Mouse (Mus musculus): Measurements from ENCODE around the gene Haspin. TPM values are rescaled to one million over a fixed set of nuclear protein-coding genes. Genes with fewer than 3 reads are reported as not detected.
A peak's percentile ranks its signal among the peaks of the same experiment; 100 is the strongest.

Haspin gene
- polyA plus RNA-seq, 1 experiment: not detected

DNA sequence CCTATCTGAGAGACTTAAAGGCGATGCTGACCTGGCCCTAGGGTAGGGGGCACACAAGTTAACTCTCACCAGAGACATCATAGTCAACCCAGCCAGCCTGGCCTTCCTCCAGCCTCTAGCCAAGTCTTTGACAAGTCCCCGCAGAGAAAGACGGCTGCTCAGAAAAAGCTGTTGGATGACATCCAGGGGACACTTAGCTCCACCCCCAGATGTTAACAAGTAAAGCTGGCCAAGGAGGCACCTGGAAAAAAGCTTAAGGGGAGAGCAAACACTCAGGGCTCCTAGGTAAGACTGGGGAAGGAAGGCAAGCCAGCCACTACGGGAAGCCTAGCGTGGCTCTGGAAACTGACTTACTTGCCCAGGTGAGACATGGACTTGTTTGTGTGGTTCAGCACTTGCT, 34.1 kb upstream of the Haspin start:
- Histone ChIP-seq H3K4me1 (ENCODE audit: control insufficient read depth, insufficient read depth, low read length) (peaks cover 5% of the 10 kb centered on the region; the same call in 1 of the 2 replicates), H3K27ac (ENCODE audit: insufficient read depth, low read depth, low read length) (no peak overlapping the region), H3K4me3 (ENCODE audit: insufficient read depth, low read depth, low read length) (no peak overlapping the region)
- TF ChIP-seq CTCF (IDR thresholded peaks at IDR 0.05; ENCODE audit: insufficient read depth, low read depth, low read length) (no peak), POLR2A (IDR thresholded peaks at IDR 0.05; ENCODE audit: insufficient read depth, low read depth, low read length) (no peak)
- WGBS: 50% methylated on average over 5 of the region's 5 CpGs

DNA sequence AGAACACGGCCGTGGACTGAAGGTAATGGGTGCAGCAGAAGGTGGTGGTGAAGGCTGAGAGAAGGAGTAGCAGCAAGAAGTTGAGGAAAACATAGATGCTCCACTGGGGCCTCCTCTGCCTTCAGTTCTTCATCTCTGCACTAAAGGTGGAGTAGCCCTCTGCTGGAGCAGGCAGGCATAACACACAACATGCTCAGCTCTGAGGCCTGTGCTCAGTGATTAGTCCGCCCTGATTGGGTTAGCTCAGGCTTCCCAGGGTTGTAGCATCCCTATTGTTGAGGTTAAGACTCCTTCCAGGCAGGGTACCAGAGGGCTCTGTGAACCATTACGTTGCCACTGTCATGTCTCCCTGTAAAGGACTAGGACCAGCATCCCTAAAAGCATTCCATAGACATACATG, 31.1 kb upstream of the Haspin start:
- TF ChIP-seq CTCF (IDR thresholded peaks at IDR 0.05; ENCODE audit: insufficient read depth, low read depth, low read length): no peak
- TF ChIP-seq POLR2A (IDR thresholded peaks at IDR 0.05; ENCODE audit: insufficient read depth, low read depth, low read length): no peak
- WGBS: 57% methylated on average over 4 of the region's 4 CpGs
- H3K4me3 ChIP-seq (ENCODE audit: insufficient read depth, low read depth, low read length): no peak overlapping the region
- peaks cover 7% of the 10 kb centered on the region; the same call in 1 of the 2 replicates for H3K4me1 ChIP-seq (ENCODE audit: control insufficient read depth, insufficient read depth, low read length)
- H3K27ac ChIP-seq (ENCODE audit: insufficient read depth, low read depth, low read length): no peak overlapping the region

DNA sequence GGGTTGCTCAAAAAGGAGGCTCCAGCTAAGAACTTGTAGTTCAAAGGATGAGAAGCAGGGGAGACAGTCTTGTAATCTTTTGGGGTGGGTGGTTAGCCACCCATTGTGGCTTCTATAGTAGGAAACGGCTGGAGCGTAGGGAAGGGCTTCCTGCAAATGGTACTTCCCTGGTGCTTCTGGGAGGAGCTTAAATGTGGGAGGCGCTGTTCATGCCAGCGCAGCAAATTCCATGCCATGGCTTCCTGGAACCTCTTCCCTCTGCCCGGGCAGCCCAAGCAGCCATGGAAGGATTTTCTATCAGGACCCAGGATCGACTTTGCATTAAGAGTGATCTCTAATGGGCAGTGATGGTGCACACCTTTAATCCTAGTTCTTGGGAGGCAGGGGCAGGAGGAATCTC, 30.5 kb upstream of the Haspin start:
- peaks cover 7% of the 10 kb centered on the region; the same call in 1 of the 2 replicates for H3K4me1 ChIP-seq (ENCODE audit: control insufficient read depth, insufficient read depth, low read length)
- no peak overlapping the region for H3K27ac ChIP-seq (ENCODE audit: insufficient read depth, low read depth, low read length)
- H3K4me3 ChIP-seq (ENCODE audit: insufficient read depth, low read depth, low read length): no peak overlapping the region
- TF ChIP-seq CTCF (IDR thresholded peaks at IDR 0.05; ENCODE audit: insufficient read depth, low read depth, low read length) (no peak), POLR2A (IDR thresholded peaks at IDR 0.05; ENCODE audit: insufficient read depth, low read depth, low read length) (no peak)
- WGBS: 71% methylated on average over 6 of the region's 6 CpGs

DNA sequence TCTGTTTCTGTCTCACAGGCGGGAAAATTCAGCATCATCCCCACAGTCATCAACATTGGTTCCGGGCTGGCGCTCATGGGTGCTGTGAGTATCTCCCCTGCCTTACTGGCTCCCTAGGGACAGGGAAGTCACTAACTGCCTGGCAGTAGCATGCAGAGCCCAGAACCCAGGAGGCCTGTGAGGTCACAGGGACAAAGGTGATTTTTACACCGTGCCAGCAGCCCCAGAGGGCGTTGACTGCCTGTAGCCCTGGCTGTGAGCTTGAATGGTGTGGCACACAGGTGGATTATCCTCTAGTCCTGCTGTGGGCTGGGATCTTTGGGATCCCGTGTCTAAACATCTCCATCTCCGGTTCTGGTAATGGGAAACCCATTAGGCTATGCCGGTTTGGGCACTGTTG, 30.0 kb upstream of the Haspin start:
- 77% methylated on average over 8 of the region's 8 CpGs for WGBS
- Histone ChIP-seq H3K4me3 (ENCODE audit: insufficient read depth, low read depth, low read length) (no peak overlapping the region), H3K4me1 (ENCODE audit: control insufficient read depth, insufficient read depth, low read length) (peaks cover 7% of the 10 kb centered on the region; the same call in 1 of the 2 replicates), H3K27ac (ENCODE audit: insufficient read depth, low read depth, low read length) (no peak overlapping the region)
- TF ChIP-seq POLR2A (IDR thresholded peaks at IDR 0.05; ENCODE audit: insufficient read depth, low read depth, low read length) (no peak), CTCF (IDR thresholded peaks at IDR 0.05; ENCODE audit: insufficient read depth, low read depth, low read length) (no peak)

DNA sequence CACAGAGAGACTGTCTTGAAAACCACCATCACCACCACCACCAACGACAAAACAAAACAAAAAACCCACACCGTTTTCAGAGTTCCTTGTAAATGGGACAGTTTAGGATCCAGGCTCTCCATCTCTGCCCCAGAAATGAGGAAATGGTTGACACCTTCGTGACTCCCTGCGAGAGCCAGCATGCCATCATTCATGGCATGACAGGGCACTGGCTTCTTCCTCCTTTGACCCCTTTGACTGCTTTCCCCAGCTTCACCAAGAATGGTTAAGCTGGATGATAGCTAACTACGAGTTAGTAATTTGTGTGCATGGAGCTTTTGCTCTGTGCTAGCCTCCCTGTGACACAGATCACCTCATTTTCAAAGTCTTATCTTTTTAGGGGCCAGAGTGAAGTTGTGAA, 24.2 kb upstream of the Haspin start:
- TF ChIP-seq POLR2A (IDR thresholded peaks at IDR 0.05; ENCODE audit: insufficient read depth, low read depth, low read length) (no peak), CTCF (IDR thresholded peaks at IDR 0.05; ENCODE audit: insufficient read depth, low read depth, low read length) (no peak)
- H3K4me1 ChIP-seq (ENCODE audit: control insufficient read depth, insufficient read depth, low read length): peaks cover 16% of the 10 kb centered on the region
- no peak overlapping the region for H3K27ac ChIP-seq (ENCODE audit: insufficient read depth, low read depth, low read length)
- no peak overlapping the region for H3K4me3 ChIP-seq (ENCODE audit: insufficient read depth, low read depth, low read length)
- 80% methylated on average over 5 of the region's 5 CpGs for WGBS

DNA sequence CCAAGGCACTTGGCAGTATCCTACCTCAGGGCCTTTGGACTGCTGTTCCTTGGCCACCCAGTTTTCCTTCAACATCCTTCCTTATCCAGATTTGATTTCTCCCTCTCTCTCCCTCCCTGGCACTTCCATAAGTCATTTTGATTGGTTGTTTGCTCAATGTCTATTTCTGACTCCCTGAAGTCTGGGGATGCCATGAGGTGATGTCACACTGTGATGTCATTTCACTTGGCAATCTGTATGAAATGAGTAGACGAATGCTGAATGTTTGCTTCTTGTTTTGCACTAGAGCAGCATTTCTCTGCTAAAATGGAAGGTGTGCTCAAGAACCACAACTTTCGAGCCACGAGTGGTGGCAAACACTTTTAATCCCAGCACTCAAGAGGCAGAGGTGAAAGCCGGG, 23.5 kb upstream of the Haspin start:
- TF ChIP-seq POLR2A (IDR thresholded peaks at IDR 0.05; ENCODE audit: insufficient read depth, low read depth, low read length) (no peak), CTCF (IDR thresholded peaks at IDR 0.05; ENCODE audit: insufficient read depth, low read depth, low read length) (no peak)
- Histone ChIP-seq H3K27ac (ENCODE audit: insufficient read depth, low read depth, low read length) (no peak overlapping the region), H3K4me1 (ENCODE audit: control insufficient read depth, insufficient read depth, low read length) (peaks cover 12% of the 10 kb centered on the region), H3K4me3 (ENCODE audit: insufficient read depth, low read depth, low read length) (no peak overlapping the region)
- WGBS: 90% methylated on average over 4 of the region's 4 CpGs

DNA sequence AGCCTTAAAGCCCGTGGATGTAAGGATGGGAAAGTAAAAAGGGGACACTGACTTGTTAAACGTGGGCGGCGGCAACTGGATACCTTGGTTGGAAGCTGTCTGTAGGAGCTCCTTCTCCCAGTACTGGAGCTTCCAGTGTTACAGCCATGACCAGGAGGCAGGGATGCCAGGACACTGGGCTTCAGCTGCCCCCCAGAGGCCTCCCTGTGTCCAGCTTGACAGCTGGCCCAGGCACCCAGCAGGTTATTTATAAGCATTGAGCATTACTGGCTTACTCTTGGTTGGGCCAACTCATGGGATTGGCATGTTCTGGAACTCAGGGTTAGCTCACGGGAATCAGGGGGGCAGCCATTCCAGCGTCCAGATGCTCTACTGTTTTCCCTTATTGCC, 22.7 kb upstream of the Haspin start:
- WGBS: 34% methylated on average over 6 of the region's 6 CpGs
- Histone ChIP-seq H3K4me1 (ENCODE audit: control insufficient read depth, insufficient read depth, low read length) (peaks cover 12% of the 10 kb centered on the region), H3K27ac (ENCODE audit: insufficient read depth, low read depth, low read length) (no peak overlapping the region), H3K4me3 (ENCODE audit: insufficient read depth, low read depth, low read length) (peak overlapping the region; percentile 38; the same call in 1 of the 2 replicates)
- TF ChIP-seq POLR2A (IDR thresholded peaks at IDR 0.05; ENCODE audit: insufficient read depth, low read depth, low read length) (no peak), CTCF (IDR thresholded peaks at IDR 0.05; ENCODE audit: insufficient read depth, low read depth, low read length) (no peak)

DNA sequence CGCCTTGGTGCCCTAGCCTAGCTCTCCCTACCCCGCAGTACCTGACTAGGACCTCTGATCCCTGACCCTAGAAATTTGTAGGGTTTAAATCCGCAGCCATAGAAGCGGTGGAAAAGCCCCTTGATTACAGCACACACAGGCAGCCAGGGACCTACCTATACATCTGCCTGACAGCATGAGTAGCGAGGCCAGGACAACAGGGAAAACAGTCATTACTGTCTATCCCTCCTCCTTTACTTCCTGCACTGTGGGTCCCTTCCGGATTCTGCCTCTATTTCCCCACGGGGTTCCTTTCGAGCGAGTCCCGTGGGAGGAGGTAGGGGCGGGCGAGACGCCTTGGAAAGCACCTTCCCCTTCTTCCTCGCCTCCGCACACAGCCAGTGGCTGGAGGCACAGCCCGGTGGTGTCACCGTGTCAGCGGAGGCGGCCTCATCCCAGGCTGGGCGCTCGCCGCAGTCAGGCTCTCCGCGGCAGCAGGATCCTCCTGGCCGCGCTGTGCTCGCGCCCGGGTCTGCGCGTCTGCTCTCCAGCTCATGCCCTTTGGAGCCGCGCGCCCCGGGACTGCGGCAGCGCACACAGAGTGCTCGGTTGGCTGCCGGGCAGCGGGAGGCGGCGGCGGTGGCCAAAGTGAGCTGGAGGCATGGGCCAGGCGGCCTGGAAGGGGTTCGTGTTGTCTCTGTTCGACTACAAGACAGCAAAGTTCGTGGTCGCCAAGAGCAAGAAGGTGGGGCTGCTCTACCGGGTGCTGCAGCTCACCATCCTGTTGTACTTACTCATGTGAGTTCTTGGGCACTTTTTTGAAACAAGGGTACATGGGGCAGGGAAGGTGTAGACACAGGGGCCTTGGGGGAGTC, 22.1 kb upstream of the Haspin start, which contains the start of gene P2rx5:
Gene P2rx5 (plus strand): TSS at position 465 of the 854 bp plus-strand sequence.
- 3% methylated on average over 49 of the region's 49 CpGs for WGBS
- Histone ChIP-seq H3K4me1 (ENCODE audit: control insufficient read depth, insufficient read depth, low read length) (peaks cover 12% of the 10 kb centered on the region), H3K4me3 (ENCODE audit: insufficient read depth, low read depth, low read length) (peak within 1 kb of the TSS; percentile 38)

DNA sequence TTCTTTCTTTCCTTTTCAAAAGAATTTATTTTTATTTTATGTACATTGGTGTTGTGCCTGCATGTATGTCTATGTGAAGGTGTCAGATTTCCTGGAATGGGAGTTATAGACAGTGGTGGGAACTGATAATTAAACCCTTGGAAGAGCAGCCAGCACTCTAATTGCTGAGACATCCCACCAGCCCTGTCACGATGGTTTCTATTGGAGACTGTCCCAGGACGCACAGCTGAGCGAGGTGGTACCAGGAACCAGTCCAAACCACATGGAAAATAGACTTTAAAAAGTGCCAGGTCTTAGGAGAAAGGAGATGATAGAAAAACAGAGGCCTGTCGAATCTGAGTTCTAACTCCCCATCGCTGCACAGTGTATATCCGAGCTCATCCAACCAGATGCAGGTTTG, 17.0 kb upstream of the Haspin start:
- 33% methylated on average over 6 of the region's 6 CpGs for WGBS
- no peak overlapping the region for H3K4me3 ChIP-seq (ENCODE audit: insufficient read depth, low read depth, low read length)
- H3K27ac ChIP-seq (ENCODE audit: insufficient read depth, low read depth, low read length): no peak overlapping the region
- peaks cover 1% of the 10 kb centered on the region; the same call in 1 of the 2 replicates for H3K4me1 ChIP-seq (ENCODE audit: control insufficient read depth, insufficient read depth, low read length)
- TF ChIP-seq POLR2A (IDR thresholded peaks at IDR 0.05; ENCODE audit: insufficient read depth, low read depth, low read length): no peak
- no peak for TF ChIP-seq CTCF (IDR thresholded peaks at IDR 0.05; ENCODE audit: insufficient read depth, low read depth, low read length)

More for the DNA sequence above, 22.1 kb upstream of the Haspin start, which contains the start of gene P2rx5:
- no peak for TF ChIP-seq POLR2A (IDR thresholded peaks at IDR 0.05; ENCODE audit: insufficient read depth, low read depth, low read length)
- no peak for TF ChIP-seq CTCF (IDR thresholded peaks at IDR 0.05; ENCODE audit: insufficient read depth, low read depth, low read length)
- no peak within 1 kb of the TSS for H3K27ac ChIP-seq (ENCODE audit: insufficient read depth, low read depth, low read length)
